Mouse (Mus musculus) liver, adult 2 months (tissue): ENCODE measurements around the gene Klhl8.

ENCODE experiments used
- CTCF ChIP-seq: fragments of 200-500 bp; IDR thresholded peaks from 2 replicates; pipeline ENCODE4 v1.5.1; 2011; ENCODE audit warnings: low read depth, low read length, control low read depth
- POLR2A ChIP-seq: fragments of 200-500 bp; IDR thresholded peaks from 2 replicates; pipeline ENCODE4 v1.6.1; 2011; ENCODE audit warnings: low read length, control low read depth; ENCODE audit not compliant: insufficient read depth; ENCODE audit errors: extremely low read depth

DNA sequence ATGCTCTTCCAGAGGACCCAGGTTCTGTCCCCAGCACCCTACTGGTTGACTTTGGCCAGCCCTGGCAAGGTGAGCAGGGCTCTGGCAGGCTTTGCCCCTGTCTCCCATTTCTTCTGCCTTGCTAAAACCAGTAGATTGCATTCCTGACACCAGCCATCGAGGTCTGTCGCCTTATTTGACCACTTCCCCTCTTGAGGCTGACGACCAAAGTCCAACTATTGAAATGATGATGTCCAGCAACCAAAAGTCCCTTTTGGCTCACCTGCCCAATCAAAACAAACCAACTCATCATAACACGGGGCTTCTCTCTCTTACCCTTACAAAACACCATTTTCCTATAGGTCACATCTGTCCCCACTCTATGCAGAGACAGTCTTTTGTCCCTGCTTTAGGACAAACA is 2.1 kb upstream of the Klhl8 start:
- TF ChIP-seq CTCF (no peak), POLR2A (no peak)
